Mouse (Mus musculus) right cerebral cortex, adult 18-20 months (tissue): ENCODE data around the gene Slc1a2.

Source experiments
- DNase-seq: peaks from one replicate; pipeline ENCODE4 v3.0.0; 2022; ENCODE audit warnings: mixed read lengths

The Slc1a2 gene

DNA sequence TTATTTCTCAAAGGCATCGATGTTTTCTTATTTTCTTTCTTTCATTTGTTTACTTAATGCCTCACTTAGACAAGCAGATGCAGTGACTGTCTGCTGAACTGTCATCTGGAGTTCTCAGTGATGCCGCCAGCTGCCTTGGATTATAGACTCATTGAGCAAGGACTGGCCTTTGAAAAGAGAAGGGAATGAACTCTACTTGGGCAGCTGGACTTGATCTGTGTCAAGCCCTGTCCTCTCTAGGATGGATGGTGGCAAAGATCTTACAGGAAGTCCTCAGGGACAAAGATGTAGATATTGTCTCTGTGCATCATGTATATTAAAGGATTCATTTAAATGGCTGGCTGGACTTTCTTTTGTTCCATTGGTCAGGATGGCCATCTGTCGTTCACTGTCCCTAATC, 5.4 kb downstream of the Slc1a2 start:
- no peak for DNase-seq

GRCm38 (mm10) chr2:102667981-102668380, 9.5 kb downstream of the Slc1a2 start:
- no peak for DNase-seq

DNA sequence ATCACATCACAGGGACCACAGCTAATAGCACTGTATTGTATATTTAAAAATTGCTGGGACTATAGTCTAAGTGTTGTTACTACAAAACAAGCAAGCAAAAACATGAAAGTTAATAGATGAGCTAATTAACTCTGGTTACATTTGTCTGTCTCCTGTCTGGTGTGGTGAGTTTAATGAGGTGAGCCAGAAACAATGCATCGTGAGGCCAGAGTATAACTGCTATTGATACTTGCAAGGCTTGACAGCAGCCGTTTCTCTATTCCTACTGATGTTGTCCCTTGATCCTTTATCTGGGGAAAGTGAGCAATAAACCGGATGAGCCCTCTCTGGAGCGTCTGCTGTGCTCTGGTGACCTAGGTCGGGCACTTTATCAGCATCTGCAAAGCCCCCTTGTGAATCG, 11.1 kb downstream of the Slc1a2 start:
- no peak for DNase-seq

DNA sequence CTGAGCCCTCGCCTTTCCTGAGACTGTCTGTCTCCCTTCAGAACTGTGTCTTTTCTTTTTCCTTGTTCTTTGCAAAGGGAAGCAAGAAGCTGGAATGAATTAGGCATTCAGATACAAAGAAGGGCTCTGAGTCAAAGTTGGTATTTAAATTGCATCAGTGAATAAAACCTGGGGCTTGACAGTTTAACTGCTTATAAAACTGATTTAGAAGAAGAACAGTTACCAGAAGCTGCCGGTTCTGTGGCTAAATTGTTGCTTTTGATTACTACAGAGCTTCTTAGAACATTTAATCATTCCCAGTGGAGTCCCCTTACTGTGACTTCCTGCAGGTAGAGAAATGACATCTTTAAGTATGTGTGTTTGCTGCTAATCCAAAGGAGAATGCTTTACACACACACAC, 16.1 kb downstream of the Slc1a2 start:
- no peak for DNase-seq

DNA sequence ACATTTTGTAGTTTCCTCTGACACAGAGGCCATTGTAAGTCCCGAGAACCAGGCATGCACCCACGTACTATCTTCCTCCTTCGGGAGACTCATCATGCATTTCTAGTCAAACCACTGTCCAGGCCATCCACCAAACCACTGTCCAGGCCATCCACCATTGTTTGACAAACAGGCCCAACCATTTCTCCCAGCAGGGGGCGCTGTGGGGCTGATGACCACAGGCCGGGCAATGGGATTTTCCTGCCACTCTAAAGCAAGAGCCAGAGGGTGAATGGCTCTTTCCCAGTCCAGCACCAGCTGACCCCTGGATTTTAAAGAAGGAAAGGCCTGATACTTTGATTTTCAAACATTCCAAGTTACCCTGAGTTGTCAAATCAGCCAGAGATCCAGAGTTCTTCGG, 16.8 kb downstream of the Slc1a2 start:
- DNase-seq = peak; percentile 55

DNA sequence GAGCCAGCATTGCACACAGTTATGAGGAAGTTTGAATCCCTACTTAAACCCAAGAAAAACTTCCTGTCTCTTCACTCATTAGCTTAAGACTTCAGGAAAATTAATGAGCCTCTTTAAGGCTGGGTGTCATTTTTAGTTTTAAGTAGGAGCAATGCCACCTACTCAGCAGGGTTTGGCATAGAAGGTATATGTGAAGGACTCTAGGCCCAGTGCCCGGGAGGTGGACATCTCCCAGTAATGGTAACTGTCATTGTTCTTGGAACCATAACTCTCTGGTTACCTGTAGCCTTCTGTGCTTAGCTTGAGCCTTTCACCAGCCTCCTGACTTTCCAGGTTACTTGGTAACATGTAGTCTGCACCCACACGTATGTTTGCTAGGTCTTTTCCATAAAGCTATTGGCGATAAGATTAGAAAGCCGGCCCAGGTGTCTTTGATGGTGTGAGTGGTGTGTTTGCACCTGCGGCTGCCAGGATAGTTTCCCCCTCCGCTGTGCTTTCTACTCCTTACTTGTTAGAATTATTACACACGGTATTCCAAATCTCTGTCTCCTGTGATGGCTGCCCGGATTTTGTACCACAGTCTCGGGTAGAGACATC, 18.4 kb downstream of the Slc1a2 start:
- DNase-seq = no peak

- no peak for DNase-seq
Measured at GRCm38 (mm10) chr2:102677400-102677799, 18.9 kb downstream of the Slc1a2 start.

GRCm38 (mm10) chr2:102681351-102681750, 22.9 kb downstream of the Slc1a2 start:
- no peak for DNase-seq

GRCm38 (mm10) chr2:102682168-102682567, 23.7 kb downstream of the Slc1a2 start:
- DNase-seq = no peak

DNA sequence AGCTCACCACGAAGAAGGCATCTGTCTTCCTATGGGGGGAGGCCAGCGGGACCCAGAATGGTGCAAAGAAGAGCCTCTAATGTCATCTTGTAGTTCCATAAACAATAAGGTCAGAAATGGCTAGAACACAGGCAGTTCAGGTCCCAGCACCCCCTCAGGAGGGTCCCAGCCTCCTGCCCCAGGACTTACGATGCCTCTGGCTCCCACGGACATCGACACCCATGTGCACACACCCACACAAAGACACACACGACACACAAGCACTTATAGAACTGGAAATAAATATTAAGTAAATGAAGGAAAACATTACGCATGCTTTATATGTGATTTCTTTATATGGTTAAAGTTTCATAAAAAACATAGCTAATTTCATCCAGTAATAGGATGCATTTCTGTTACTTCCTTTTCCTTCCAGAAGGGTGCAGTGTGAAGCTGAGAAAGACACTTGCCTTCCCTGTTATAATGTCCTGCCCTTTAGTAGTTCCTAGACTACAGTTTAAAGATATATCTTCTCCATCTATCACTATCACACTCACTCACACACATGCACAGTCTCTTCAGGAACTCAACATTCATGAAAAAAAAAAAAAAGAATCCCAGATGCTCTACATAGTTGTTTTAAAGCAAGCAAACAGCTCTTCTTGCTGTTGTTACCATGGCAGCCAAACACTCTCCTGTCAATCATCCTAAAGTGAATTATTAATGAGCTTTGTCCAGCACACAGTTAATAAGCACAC, 27.1 kb downstream of the Slc1a2 start:
- no peak for DNase-seq

- DNase-seq = no peak
Measured at GRCm38 (mm10) chr2:102686108-102686450, 27.6 kb downstream of the Slc1a2 start.

- DNase-seq = no peak
Measured at GRCm38 (mm10) chr2:102693556-102693955, 35.1 kb downstream of the Slc1a2 start.

DNA sequence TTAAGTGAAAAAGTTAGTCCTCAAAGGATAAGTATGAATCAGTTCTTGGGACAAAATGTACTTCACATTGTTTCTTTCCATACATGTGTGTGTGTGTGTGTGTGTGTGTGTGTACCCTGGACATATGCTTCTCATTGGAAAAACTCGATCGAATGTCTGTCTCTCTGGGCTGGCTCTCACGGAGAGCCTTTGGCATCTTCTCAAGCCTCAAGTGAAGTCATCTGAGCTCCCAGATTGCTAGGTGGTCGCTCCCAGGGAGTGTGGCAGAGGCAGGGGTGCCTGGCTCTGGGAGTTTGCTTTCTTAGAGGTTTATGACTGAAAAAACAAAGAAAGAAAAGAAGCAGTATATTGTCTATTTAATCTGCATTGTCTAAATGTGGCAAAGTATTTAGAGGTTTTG, 36.3 kb downstream of the Slc1a2 start:
- DNase-seq = no peak

DNA sequence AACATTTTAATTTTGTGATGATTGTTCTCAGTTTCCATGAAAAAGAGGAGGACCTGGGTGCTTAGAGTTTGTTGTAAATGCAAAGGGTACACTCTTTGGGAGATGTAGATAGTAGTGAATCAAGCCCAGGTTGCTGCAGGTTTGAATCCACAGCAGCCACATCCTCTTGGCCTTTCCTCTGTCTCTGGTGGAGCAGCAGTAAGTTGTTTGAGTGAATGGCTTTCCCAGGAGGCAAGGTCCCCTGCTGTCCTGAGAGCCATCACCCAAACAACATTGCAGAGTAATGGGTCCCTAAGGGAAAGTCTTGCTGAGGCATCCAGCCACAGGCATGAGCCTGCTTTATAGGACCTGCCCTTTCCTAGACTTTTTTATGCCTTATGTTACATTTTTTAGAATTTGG, 37.1 kb downstream of the Slc1a2 start:
- DNase-seq = no peak

DNA sequence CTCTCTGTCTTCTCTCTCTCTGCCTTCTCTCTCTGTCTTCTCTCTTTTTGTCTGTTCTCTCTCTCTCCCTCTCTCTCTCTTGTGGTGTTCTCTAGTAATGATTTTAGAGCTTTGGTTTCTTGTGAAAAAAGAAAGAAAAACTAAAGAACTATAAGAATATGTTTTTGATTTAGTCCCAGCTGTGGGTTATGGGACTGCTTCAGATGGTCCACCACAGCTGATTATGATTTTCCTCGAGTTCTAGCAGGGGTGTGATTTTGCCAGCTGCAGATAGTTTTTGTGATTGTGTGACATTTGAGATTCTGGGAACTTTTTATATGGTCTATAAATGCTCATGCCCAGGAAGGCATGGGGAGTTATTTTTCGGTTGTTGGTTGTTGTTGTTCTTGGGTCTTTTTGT, 39.3 kb downstream of the Slc1a2 start:
- no peak for DNase-seq

GRCm38 (mm10) chr2:102699921-102700320, 41.5 kb downstream of the Slc1a2 start:
- no peak for DNase-seq

DNA sequence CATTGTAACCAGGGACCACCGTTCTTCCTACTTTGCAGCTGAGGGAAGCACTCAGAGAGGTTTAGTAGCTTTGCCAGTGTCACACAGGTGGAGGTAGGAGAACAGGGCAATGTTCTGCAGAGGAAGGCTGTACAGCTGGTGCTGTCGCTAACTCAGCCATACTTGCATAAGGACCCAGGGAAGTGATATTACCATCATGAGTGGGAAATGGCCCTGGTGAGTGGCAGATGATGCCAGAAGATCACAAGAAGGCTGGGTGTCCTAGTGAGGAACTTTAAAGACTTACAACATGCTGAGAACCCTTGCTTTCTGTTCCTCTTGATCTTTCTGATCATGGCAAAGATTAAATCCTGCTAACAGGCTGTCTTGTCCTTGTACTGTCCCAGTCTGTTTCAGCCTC, 42.2 kb downstream of the Slc1a2 start:
- DNase-seq = no peak

DNA sequence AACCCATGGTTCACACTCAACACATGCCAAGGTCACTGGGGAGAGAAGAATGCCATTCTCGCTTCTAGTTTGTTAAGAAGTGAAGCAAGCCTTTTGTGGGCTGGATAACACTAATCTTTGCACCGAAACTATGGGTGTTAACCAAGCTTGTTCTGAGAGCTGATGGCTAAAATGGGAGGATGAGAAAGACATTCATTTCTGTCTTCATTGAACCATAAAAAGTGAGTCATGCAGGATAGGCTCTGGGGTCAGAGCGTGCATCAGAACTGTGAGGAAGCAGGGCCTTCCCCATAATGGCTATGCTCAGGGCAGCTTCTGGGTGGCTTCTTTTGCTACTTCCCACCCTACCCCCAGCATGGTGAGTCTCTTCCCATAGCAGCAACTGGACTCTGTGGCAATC, 42.9 kb downstream of the Slc1a2 start:
- no peak for DNase-seq

DNA sequence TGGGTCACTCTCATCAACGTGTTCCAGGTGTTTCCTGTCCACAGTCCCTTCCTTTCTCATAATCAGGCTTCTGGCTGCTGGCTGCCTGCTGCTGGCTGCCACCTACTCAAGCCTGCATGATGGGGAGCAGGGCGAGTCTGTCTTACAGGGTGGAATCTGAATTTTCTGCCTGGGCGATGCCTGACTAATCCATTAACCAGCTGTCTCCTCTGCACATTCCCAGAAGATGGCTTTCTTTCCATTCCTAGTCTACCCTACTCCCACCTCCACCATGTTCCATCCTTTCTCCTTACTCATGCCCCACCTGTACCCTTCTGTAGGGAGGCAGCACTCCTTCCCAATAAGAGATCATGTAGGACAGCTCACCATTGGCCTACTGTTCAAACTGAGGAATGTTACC, 45.1 kb downstream of the Slc1a2 start:
- peak; percentile 87 for DNase-seq

DNA sequence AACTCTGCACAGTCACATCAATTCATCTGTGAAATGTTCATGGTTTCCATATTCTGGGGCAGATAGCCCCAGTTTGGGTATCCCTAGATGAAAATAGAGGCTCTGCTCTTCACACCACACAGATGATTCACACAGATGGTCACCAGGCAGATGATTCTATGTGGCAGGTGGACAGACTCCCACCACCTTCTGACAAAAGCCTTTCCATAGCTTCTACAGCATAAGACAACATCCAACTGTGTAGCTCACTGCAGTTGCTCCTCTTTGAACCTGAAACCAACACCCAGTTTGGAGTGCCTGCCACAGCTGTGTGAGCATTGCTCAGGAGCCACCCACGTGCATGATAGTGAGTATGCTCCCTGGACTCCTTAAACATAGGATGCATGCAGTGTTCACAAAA, 46.3 kb downstream of the Slc1a2 start:
- DNase-seq = peak; percentile 79

DNA sequence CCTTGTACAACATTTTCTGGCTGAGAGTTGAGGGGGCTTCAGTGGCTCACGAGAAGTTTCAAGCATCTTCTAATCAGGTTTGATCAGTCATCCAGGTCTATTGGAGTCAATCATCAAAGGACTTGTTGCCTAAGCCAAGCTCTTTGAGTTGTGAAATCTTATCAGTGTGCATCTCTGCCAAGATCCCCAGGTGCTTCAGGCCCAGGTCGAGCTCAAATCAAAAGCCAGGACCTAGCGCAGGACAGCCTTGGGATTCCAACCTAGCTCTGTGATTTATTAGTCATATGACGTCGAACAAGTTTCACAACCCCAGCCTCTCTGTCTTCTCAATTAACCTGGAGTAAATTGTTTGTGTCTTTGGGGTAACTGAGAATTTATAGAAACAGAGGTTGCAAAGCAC, 53.1 kb downstream of the Slc1a2 start:
- no peak for DNase-seq

- no peak for DNase-seq
Measured at GRCm38 (mm10) chr2:102712049-102712448, 53.6 kb downstream of the Slc1a2 start.

DNA sequence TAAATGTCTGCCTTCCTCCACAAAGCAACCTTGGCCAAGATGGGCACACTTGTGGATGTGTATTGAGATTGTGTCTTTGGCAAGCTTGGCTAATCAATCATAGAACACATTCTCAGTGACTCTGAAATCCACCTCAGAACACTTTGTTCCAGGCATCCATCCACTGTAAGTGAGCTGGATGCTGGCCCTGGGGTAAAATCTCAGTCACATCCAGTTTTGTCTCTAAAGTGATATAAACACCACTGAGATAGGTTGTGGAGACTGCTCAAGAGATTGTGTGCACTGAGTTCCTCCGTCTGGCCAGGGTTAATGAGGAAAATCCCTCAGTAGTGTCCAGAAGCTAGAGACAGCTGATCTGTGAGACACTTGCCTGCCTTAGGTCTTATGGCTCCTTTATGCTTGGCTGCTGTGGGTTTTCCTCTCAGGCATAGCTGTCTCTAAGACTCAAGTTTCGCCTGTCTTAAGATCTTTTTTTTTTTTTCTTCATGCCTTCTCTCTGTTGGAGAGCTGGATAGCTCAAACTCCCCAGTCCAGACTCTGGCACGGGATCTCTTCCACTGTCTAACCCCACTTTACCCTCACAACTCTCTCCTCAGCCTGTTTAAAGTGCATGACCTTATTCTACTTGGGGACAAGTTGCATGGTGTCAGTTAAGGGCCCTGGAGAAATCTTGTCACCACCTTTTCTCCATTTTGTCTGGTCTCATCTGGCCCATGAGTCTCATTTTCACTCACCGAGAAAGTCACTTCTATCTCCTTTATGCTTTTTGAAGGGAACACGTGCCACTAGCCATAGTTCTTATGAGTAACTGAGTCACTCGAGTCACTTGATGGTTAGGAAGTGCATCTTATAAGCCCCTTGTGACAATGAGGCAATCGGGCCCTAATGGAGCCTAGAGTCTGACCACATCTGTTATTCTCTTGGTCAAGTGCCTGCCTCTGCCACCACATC, 54.5 kb downstream of the Slc1a2 start:
- DNase-seq = no peak

GRCm38 (mm10) chr2:102714320-102714719, 55.9 kb downstream of the Slc1a2 start:
- no peak for DNase-seq
